Mouse (Mus musculus): ENCODE measurements around the gene Dnah1.
A peak's percentile ranks its signal among the peaks of the same experiment; 100 is the strongest.

The Dnah1 gene

DNA sequence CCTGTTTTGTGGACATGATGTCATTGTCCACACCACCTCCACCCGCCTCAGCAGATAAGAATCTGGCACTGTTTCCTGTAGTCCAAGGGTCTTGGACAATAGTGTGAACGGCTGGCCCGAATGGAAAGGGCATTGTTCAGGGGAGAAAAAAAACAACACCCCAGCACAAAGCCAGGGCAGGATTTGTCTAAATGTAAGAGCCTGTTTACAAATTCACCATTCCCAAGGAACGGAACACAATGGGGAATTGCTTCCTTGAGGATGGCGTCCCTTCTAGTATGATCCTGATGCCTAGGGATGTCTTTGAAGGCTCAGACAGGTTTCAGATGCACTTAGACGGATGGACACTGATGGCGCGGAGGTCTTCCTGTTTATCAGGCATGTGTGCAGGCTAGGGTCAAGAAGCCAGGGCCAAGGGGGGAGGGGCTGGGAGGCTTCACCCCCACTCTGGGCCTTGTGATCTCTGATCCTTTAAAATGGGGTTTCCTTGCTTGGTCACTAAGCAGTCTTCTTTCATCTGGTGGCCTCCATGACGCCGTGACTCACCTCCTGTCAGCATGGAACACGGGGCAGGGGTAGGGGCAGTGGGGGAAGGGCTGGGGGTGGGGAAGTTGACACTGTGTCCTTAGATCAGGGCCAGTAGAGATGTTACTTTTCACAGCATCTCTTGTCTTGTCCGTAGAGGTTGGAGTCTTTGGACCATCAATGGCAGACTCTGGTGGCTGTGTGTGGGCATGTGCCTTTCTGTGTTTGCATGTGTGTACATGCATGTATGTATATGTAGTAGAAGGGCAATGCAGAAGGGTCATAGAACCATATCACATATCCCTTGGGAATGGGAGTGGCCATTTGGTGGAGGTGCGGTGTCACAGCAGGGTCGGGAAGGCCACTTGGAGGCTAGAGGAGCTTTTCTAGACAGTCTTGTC is 90.4 kb downstream of the Dnah1 start:
- DNase-seq, result peak; percentile 68 to 82

DNA sequence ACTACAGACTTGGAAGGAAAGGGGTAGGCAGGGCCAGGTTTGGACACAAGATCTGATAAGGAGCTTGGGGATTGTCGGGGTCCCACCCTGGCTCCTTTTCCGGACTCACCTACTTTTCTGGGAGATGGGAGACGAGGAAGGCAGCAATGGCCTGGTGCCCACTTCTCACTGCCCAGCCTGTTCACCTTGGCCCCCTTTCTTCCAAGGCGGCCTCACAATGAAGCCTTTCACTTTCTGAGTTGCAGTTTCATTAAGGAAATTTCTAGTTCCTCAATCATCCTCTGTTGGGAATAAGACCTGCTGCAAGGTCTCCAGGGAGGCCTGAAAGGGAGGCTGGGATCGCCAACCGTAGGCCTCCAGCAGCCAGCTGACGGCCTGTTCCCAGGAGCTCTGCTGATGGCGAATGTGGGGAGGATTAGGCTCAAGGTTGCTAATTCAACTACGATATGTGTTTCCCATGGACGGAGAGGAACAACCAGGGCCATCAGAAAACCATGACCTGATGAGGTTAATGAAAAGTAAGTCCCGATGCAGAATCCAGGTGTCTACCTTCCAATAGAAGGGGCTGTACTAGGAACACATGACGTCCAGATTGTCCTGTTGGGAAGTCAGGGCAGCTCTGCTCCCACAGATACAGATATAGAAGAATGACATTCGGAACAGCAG is 91.2 kb downstream of the Dnah1 start:
- peak in 1 of 2 experiments; percentile 54 for DNase-seq

- no peak for DNase-seq
Measured at GRCm38 (mm10) chr14:31230442-31230841, 93.3 kb downstream of the Dnah1 start.

GRCm38 (mm10) chr14:31228234-31228633 is 95.5 kb downstream of the Dnah1 start:
- peak; percentile 76 to 81 for DNase-seq

DNA sequence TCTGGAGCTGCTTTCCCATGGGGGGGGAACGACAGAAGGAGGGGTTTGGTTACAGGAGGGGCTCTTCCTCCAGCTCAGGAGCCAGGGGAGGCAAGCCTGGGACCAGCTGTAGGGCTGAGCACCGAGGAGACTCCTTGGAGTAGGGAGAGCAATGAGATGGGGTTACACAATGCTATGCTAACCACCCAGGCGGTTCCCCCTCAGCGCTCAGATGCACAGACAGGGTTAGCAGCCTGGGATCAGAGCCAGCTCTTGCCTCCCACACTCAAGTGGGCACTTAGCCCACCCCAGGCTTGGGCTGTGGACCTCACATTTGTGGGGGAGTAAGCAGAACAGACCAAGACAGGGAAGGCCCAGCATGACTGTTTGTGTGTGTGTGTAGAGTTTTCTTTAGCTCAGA is 96.7 kb downstream of the Dnah1 start:
- DNase-seq, result peak; percentile 49 to 58

DNA sequence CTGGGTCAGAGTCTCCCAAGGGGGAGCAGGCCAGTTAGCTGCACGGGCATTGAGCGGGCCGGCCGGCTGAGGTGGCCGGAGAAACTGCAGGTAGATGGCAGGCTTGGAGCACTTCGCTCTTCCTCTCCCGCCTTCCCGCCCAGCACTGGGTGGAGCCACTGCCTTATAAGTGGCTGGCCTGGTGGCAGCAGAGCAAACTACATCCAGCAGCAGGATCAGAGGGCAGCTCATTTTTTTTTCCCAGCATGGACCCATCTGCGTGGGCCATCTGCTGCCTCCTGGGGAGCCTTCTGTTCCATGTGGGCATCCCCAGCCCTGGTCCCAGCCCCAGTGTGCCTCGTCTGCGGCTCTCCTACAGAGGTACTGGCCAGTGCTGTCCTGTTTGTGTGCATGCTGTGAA is 106.0 kb downstream of the Dnah1 start, which contains the start of gene Sema3g:
Gene Sema3g (plus strand): TSS at position 195 of the 400 bp plus-strand sequence.
- DNase-seq, result peak; percentile 83 to 89

- DNase-seq, result no peak
Measured at GRCm38 (mm10) chr14:31216846-31217245, 106.8 kb downstream of the Dnah1 start, which contains the start of gene Nisch. Nisch (minus strand) TSS chr14:31216946.

- peak; percentile 60 to 78 for DNase-seq
Measured at GRCm38 (mm10) chr14:31215157-31216002, 108.3 kb downstream of the Dnah1 start.

DNA sequence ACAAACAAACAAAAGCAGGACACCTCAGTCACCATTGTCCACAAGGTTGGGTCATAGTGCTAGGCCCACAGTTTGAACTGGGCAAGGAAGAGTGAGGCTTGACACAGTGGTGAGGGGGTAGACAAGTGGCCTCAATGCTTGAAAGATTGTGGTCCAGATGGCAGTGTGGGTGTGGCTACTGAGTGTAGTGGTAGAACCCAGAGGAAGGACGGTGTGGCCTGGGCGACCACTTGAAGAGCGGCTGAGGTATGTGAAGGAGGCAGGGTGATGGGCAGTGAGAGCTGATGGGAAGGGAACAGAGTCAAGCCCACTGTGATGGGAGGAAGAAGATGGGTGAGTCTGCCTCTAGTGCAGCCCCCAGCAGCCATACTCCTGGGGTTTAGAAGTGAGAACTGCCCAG is 109.0 kb downstream of the Dnah1 start:
- DNase-seq, result no peak

DNA sequence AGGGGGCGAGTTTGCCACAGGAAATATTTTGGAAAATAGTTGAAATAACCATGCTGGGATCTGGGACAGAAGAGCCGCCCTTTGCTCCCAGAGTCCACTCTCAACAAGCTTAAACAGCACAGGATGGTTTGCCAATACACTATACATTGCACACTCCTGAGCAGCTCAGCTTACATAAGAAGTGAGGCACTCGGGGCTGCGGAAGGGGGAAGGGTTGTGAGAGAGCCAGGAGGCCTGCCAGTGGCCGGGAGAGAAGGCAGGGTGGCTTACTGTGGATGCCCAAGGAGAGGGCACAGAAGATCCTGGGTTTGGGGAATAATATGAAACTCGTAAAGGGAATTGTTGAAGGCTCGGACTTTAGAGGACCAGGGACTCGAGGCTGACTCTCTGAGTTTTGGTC is 109.8 kb downstream of the Dnah1 start:
- no peak for DNase-seq

- DNase-seq, result no peak
Measured at GRCm38 (mm10) chr14:31212499-31212898, 111.2 kb downstream of the Dnah1 start.

DNA sequence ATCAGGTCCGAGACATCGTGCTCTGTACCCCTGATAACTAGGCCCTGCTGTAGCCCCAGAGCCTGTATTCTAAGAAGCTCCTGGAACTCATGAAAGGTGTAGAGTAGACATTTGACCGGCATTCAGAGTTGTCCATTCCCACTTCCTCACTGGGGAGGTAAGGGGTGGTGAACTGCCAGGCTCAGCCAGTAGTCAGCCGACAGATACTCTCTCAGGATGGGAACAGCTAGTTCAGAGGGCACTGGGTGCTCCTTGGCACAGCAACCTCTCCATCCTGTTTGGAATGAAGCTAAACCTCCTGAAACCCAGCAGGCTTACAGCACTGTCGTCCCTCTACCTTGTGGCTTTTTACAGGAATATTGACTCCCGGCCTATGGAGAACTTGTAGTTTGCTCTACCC is 111.8 kb downstream of the Dnah1 start:
- DNase-seq, result no peak
